Mouse (Mus musculus) erythroid progenitor cell, adult 5-6 weeks (primary cell): ENCODE results near the gene Crip1. TPM values are rescaled to one million over a fixed set of nuclear protein-coding genes. Genes with fewer than 3 reads are reported as not detected.

ENCODE experiments used
- ATAC-seq: replicated peaks from 2 replicates; pipeline ENCODE4 v1.8.0; 2016; ENCODE audit warnings: moderate number of reproducible peaks, mild to moderate bottlenecking, moderate TSS enrichment, inconsistent platforms; ENCODE audit not compliant: poor library complexity, low FRiP score, severe bottlenecking
- total RNA-seq, 2 experiments: library from RNA; stranded (forward) in 1 of 2; stranded (reverse) in 1 of 2; fragments of 150-400 nt in 1 of 2; fragments of 186-747, 209-891 nt in 1 of 2; gene quantifications; 2 replicates each; pipeline versions ENCODE4 v1.2.3 to v1.2.4; 2015 to 2017; ENCODE audit warnings: low replicate concordance in 2 of 2

Gene Crip1
- total RNA-seq, 2 experiments from 2014 or later, result 93.8 to 106 TPM

DNA sequence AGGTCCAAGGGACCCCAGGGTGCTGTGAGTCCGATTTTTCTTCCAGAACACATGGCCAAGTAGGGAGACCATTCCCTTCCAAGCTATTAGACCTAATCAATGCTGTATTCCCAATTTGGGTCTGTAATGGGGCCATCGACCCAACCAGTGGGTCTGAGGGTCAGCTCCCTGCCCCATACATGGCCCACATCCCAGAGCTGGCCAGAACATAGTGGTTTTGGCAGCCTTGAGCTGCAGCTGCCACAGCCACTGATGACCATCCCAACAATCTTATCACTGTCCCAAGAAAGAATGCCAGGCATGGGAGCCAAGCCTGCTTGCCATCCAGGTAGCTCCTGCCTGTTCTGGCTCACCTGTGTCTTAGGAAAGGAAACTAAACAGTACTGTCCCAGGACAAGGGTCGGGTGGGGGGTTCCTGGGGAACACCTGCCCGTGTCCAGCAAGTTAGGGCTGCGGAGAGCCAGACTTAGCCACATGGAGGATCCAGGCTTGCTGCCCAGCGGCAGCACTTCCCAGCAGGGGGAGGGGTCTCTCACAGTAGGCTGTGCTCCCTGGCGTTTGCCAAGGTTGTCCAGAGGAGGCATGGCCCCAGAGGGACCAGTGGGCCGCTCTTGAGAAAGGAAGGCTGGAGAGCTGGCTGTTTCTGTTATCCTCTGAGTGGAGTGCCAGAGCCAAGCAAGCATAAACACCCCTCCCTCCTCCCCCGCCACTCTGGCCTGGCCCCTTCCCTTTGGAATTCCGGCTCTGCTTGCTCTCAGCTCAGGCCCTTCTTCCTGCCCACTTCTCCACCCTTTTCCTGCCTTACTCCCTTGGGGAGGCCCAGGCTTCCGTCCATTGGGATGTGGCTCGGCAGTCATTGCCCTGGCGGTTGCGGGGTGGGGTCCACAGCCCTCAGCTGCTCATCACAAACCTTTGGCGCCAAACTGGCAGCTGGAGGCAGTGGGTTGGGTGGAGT lies 3.8 kb upstream of the Crip1 start:
- ATAC-seq, result no peak

DNA sequence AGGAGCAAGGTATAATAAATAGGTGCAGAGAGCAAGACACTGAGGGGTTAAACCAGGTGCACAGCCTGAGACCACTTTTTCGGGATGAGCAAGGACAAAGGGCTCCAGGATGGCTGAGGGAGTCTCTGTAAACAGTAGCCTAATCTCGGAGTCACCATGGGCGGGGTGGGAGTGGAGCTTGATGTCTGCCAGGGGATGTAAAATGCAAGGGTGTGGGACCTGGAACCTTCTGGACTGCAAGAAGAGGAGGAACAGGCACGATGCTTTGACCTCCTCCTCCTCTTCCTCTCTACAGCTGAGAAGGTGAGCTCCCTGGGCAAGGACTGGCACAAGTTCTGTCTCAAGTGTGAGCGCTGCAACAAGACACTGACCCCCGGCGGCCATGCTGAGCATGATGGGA lies 3.0 kb upstream of the Crip1 start:
- ATAC-seq, result no peak

DNA sequence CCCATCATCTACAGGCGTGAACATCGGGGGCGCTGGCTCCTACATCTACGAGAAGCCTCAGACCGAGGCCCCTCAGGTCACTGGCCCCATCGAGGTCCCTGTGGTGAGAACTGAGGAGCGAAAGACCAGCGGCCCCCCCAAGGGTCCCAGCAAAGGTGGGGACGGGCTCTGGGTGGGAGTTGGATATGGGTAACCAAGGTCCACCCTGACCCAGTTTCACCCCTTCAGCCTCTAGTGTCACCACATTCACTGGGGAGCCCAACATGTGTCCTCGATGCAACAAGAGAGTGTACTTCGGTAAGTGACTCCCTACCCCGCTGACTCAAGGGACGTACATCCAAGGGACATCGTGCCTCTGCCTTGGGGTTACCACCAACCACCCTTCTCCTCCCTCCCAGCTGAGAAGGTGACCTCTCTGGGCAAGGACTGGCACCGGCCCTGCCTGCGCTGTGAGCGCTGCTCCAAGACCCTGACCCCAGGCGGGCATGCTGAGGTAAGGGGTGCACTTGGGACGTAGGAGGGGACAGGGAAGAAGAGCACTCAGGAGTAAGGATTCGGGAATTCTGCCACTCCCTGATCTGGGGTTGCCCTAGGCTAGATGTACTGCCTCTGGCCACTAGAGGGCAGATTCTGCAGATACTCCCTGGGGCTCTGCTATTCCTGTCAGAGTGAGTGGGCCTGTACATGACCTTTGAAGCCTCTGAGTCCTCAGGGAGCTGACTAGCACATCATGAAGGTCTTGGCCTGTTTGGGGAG lies 1.9 kb upstream of the Crip1 start:
- ATAC-seq, result 0 out of 2 replicates have a peak, but pooled peaks have one; percentile 18

DNA sequence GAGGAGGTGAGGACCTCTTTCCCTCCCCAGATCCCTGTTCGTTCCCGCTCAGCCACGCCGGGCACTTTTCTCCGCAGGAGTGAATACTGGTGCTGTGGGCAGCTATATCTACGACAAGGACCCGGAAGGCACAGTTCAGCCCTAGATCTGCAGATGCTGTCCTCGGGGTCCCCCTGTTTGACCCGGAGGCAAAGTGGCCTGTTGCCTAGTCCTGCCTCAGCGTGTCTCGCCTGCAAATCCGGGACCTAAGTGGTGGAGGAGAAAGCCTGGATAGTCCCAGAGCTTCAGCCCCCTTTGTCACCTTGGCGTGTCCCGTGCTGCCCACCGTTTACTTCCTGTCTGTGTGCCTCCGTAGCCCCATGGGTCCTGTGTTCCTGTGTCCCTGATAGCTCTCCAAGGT lies 1.2 kb upstream of the Crip1 start:
- no peak for ATAC-seq

DNA sequence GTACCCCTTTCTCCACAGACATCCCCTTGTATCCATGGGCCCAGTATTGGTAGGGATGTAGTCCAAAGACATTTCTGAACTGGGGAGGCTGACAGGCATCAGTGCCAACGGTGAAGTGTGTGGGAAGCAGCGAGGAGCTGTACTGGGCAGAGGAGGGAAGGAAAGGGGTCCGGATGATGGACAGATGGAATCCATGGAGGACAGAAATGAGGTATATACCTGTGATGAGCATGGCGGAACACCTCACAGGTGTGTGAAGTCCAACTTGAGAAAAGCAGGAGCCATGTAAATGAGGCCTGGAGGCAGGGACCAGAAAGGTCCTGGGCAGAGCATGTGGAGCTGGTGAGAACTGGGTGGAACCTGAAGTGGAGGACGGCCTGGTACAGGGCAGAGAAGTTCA lies 525 bp upstream of the Crip1 start:
- no peak for ATAC-seq

DNA sequence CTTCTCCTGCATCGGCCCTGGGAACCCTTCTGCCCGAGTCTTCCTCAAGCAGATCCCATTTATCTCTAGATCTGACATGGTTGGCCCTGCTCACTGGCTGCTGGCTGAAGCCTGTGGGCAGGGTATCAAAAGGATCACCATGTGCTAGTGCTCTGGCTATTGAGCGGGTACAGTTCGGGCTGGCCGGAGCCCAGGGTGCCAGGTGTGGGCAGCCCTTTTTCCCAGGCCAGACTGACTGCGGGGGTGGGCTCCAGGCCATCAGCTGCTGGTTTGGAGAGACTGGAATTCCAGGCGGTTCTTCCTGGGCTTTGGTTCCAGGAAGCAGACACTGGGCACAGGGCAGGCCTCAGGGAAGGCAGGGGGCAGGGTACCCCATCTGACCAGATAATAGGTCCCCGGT lies 1.4 kb downstream of the Crip1 start:
- ATAC-seq, result no peak

DNA sequence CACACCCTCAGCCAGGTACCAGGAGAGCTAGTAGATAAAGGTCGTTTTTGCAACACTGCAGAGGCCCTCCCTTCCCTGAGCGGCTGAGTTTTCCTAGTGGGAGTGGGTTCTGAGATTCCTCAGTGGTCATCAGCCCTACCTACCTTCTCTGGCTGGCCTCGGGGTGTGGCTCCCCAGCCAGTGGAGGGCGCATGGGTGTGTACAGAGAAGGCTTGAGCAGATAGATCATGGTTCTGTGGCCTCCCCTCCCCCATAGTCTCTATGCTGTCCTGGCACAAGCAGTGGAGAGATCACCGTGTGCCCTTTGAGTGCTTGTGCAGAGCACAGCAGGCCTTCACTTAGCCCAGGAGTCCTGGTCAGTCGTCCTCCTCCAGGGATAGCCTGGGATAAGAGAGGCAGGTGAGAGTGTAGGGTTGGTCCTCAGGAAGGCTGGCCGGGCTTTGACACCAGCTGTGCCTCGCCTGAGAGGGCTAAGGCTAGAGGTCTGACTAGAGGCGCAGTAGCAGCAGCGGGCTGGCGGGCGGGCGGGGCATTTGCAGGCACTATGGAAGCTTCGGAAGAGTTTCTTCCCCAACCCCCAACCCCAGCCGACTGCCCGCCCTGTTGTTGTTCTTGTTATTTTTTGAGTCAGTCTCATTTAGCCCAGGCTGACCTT lies 2.4 kb downstream of the Crip1 start:
- no peak for ATAC-seq

DNA sequence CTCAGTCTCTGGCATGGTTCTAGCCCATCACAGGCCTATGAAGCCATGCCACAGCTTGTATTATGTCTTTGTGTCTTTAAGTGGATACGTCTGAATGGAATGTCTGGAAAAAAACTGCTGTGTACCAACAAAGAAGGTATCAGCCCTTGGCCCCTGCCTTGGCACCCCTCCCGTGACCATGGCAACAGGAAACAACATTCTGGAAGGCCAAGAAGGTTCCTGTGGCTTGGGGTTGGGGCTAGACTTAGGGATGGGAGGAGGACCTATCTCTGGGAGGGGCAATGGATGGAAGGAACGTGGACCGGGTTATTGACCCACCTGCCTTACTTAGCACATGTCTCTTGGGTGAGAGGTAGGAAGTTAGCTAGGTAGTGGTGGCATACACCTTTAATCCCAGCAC lies 3.2 kb downstream of the Crip1 start:
- ATAC-seq, result no peak

DNA sequence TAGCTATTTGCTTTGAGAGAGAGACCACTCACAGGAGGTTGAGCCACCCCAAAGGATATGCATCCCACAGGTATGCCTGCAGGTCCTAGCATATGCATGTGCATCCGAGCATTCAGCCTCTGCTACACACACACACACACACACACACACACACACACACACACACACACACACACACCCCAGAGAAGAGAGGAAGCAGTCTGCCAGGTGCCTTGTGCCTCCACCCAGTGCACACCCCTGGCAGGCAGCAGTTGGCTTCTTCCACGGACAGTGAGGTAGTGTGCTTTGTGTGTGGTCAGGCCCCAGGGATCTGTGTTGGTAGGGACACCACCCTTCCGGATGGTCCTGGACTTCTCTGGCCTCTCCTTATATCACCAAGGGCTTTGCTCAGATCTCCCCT lies 3.8 kb downstream of the Crip1 start:
- no peak for ATAC-seq

DNA sequence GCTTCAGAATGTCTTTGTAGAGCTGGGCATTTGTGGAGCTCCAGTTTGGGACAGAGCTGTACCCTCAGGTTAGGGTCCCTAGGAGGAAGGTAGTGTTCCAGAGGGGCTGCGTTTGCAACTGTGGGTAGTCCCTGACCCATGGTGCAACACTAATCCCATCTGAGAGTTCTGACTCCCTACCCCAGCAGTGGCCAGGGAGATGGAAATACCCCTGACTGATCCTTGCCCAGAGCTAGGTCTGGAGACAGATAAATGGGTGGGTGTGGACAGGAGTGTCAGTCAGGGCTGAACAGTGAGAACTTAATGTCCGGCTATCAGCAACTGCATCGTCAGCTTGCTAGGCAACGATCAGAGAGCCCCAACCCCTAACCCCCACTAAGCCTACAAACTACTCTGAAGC lies 4.5 kb downstream of the Crip1 start:
- ATAC-seq, result no peak

DNA sequence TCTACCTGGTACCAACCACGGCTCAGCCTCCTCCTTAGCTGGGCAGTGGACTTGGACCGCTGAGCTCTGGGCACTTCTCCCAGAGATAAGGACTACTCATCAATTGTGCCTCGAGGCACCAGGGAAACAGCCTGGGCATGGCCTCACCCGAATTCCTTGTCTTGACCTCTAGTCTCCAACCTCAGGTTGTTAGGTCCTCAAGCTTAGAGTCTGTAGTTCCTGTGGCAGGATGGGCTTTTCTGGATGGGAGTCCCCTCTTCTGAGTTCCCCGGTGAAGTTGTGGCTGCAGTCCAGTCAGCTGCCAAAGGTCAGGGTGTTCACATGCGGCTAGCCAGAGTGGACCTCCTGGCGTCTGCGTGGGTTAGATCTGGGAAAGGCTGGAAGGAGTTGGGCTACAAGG lies 4.9 kb downstream of the Crip1 start:
- no peak for ATAC-seq

DNA sequence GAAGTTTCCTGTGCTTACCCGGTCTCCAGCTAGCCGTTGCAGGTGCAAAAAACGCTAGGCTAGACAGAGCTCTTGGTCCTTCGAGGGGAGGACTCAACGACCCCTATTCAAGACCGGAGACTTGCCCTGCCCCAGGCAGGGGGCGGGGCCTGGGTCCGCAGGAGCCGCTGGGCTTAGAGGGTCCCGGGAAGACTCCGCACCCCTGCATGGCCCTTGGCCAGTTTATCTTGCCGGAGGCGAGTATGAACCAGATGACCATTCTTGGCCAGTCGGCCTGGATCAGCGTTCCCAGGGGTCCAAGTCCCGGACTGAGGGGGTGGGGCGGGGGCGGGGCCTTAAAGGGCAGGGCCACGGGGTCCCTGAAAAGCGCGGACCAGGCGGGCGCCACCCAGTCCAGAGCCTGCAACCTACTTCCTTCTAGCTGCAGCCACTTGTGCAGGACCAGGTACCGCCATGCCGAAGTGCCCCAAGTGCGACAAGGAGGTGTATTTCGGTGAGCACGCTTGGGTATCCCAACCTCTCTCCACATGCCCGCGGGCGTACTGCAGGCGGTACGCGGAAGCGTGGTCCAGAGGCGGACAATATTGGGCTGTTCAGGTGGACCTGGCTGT lies 5.7 kb downstream of the Crip1 start:
- ATAC-seq, result no peak

DNA sequence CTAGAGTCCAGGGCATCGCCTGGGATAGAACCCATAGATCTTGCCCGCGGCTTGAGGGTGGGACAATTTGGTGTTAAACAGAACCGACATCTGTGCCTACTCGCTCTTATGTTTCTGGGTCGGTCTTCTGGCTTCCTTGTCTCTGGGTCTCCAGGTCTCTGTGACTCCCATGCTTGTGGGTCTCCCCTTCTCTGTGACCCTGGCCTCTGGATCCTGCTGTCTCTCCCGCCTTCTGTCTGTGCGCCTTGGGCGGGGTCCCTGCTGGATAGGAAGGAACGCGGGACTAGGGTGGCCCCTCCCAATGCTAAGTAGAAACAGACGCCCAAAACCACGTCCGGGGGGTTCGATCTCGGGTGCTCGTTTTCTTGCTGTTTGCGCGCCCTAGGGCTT lies 6.2 kb downstream of the Crip1 start:
- no peak for ATAC-seq

DNA sequence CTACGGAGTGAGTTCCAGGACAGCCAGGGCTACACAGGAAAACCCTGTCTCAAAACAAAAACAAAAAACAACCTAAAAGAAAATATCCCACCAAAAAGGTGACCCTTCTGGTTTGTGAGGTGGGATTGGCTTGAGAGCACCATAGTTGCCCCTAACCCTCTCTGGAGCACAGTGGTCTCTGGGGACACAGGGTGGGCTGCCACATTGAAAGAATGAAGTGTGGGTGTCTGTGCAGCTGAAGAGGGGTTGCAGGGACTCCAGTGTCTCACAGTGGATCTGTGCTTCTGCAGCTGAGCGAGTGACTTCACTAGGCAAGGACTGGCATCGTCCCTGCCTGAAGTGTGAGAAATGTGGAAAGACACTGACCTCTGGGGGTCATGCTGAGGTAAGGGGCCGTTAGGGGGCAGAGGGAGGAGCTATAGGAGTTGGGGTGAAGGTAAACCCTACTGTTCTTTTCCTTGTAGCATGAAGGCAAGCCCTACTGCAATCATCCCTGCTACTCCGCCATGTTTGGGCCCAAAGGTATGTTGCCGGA lies 6.9 kb downstream of the Crip1 start:
- ATAC-seq, result no peak

DNA sequence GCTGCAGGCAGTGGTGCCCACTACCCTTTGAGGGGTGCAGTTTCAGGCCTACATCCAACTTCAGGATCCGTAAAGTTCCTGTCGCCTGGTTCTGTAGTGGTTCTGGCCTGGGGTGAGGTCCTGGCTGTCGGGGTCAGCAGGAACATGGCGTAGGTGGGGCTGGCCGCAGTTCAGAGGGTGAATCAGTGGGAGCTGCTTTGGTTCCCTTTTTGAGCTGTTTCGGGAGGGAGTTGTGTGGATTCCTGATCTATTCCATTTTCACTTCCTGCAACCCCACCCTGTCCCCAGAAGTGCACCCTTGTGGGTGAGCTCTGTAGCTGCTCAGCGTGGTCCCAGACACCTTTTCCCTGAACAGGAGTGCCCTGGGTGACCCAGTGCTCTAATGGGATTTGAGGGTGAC lies 7.9 kb downstream of the Crip1 start:
- ATAC-seq, result no peak

DNA sequence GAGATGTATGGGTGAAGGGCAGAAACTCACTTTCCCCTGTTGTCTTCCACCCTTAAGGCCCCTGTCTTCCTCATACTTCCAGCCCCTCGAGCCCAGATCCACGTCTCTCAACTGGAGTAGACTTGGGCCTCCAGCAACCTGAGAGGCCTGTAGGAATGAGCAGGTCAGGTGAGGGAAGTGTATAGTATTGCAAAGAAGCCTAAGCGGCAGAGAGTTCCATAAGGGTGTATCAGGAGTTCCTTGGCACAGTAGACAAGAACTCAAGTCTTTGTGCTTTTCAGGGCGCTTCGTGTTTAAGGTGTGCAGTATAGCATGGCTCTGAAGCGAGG lies 8.6 kb downstream of the Crip1 start:
- ATAC-seq, result no peak

DNA sequence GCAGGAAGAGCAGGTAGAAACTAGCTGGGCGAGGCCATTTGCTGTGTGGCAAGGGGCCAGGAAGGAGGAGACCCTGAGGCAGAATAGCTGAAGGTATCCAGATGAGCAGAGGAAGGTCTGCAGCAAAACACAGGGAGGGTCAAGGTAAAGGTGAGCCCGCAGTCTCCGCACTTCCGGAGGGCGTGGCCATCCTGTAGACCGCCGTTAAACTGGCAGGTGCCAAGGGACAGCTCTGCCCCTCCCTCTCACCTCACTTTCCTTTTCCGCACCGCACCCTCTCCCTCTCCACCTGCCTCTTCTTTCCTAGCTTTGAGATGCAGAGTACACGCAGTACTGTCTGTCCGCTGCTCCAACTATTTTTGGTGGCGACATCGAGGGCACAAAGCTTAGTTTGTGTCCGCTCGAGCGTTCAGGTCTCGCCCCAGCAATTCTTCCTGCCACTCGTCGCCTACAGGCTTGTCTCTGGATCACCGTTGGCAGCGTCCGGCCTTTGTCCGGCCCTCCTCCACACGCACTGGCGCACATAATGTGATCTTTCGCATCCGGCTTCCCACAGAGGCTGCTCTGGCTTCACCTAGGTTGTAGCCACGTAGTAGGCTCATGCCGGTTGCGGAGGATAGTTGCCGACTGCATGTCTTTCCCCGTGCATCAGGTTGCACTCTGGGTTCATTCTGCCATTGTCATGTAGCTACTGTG lies 9.1 kb downstream of the Crip1 start:
- ATAC-seq, result peak; percentile 12

DNA sequence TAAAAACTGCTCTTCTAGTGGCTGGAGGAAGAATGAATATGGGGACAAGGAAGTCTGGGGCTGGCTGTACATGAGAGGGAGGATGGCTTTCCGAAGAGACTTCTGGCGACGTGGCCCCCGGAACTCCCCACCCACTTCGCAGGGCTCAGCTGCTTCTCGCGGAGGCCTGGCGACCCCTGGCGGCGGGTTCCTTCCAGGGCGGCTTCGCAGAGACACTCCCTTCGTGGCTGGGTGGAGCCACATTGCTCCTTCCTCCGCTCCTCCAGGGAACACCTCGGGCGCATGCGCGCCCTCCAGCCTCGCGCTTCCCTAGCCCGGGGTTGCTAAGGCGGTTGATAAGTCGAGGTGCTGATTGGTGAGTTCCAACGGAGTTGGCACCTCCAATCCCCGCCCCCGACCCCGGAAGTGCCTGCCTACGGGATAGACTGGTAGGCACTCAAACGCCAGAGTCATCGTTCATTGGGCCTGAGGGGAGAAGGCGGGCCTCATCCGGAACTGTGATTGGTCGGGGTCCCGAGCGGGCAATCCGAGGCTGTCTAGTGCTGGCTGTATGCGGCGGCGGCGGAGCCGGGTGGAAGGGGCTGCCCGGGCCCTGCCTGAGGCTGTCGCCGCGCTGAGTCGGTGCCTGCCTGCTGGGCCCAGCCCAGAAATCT lies 9.9 kb downstream of the Crip1 start, which contains the start of gene Tedc1:
TSS of gene Tedc1 (plus strand) at position 535 of the 653 bp plus-strand sequence.
- ATAC-seq, result peak; percentile 90

DNA sequence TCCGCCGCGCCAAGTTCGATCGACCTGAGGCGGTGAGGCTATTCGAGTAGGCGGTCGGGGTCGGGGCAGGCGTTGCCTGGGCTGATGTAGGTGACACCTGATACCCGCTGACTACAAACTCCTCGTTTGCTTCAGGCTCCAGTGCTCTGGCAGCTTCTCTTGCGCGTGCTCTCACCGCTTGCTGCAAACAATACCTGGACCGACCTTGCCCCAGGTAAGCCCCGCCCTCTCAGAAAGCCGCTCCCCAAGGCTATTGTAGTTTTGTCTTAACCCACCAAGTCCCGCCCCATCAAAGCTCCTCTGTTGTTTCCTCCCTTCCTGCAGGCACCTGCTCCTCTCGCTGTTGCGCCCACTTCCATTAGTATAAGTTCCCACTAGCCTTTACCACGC lies 10.4 kb downstream of the Crip1 start:
- ATAC-seq, result peak; percentile 1; the same call in 1 of the 2 replicates
